Mouse (Mus musculus) intestine, embryonic 15.5 days (tissue): Measurements from ENCODE around the gene Tgfb1. TPM values are rescaled to one million over a fixed set of nuclear protein-coding genes. Genes with fewer than 3 reads are reported as not detected.

Experiments used
- polyA plus RNA-seq: library from polyadenylated mRNA; unstranded; fragments of >200 nt; fragmentation: Nextera tagmentation; extraction: Ambion mirVana; gene quantifications from 2 replicates; pipeline ENCODE4 v1.2.1, GENCODE M21; 2015

Tgfb1 gene
- polyA plus RNA-seq, 1 experiment from 2014 or later, result 2.3 TPM

Other genes with a start within 250 kb of the Tgfb1 start
- 31.4 and 32.3 TPM in 2 replicates for gene Ceacam1, start 209.4 kb upstream of the Tgfb1 start, polyA plus RNA-seq
- gene Ceacam2, start 147.1 kb upstream of the Tgfb1 start, polyA plus RNA-seq, result 0.10 and 0.18 TPM in 2 replicates
- gene Erich4, start 71.1 kb upstream of the Tgfb1 start, polyA plus RNA-seq, result 13.3 and 19.0 TPM in 2 replicates
- gene Dmac2, start 67.6 kb upstream of the Tgfb1 start, polyA plus RNA-seq, result 38.4 and 43.4 TPM in 2 replicates
- 7.1 and 8.6 TPM in 2 replicates for gene B3gnt8, start 60.3 kb upstream of the Tgfb1 start, polyA plus RNA-seq
- gene Bckdha, start 28.0 kb upstream of the Tgfb1 start, polyA plus RNA-seq, result 44.7 and 49.2 TPM in 2 replicates
- gene Exosc5, start 27.8 kb upstream of the Tgfb1 start, polyA plus RNA-seq, result 80.5 and 87.7 TPM in 2 replicates
- gene Tmem91, start 11.8 kb upstream of the Tgfb1 start, polyA plus RNA-seq, result 1.9 and 2.4 TPM in 2 replicates
- gene B9d2, start 6.2 kb upstream of the Tgfb1 start, polyA plus RNA-seq, result 22.4 and 23.7 TPM in 2 replicates
- 18.5 and 19.3 TPM in 2 replicates for gene Ccdc97, start 32.1 kb downstream of the Tgfb1 start, polyA plus RNA-seq
- 43.9 and 51.5 TPM in 2 replicates for gene Hnrnpul1, start 67.8 kb downstream of the Tgfb1 start, polyA plus RNA-seq
- gene Axl, start 101.7 kb downstream of the Tgfb1 start, polyA plus RNA-seq, result 69.8 and 71.5 TPM in 2 replicates
- 33.2 and 35.9 TPM in 2 replicates for gene Cyp2s1, start 129.9 kb downstream of the Tgfb1 start, polyA plus RNA-seq
- gene Cyp2b10, start 210.6 kb downstream of the Tgfb1 start, polyA plus RNA-seq, result not detected in 2 replicates